Mouse (Mus musculus) spleen, adult 2 months (tissue): ENCODE measurements around the gene Serpina3g. TPM values are rescaled to one million over a fixed set of nuclear protein-coding genes. Genes with fewer than 3 reads are reported as not detected.

Experiments
- DNase-seq, 2 experiments: peaks; one replicate each; pipeline versions ENCODE4 v3.0.0 to v3.0.0-alpha.2; 2012 to 2021; ENCODE audit warnings: low spot score in 2 of 2, low read depth in 1 of 2
- H3K27ac ChIP-seq: fragments of 200-500 bp; 2 replicates; pipeline ENCODE4 v1.5.1; 2012; ENCODE audit warnings: low read length, inconsistent platforms; ENCODE audit not compliant: insufficient read depth
- H3K27me3 ChIP-seq: fragments of 200-500 bp; 2 replicates; pipeline ENCODE4 v1.6.1; 2012; ENCODE audit warnings: mild to moderate bottlenecking, moderate library complexity, low read length, inconsistent platforms; ENCODE audit not compliant: control insufficient read depth, insufficient read depth
- H3K36me3 ChIP-seq: fragments of 200-500 bp; 2 replicates; pipeline ENCODE4 v1.6.1; 2012; ENCODE audit warnings: mild to moderate bottlenecking, low read length, inconsistent platforms; ENCODE audit not compliant: control insufficient read depth, insufficient read depth
- H3K4me1 ChIP-seq: fragments of 200-500 bp; 2 replicates; pipeline ENCODE4 v1.6.1; 2011; ENCODE audit warnings: inconsistent platforms; ENCODE audit not compliant: control insufficient read depth, insufficient read depth, insufficient read length
- H3K4me3 ChIP-seq: fragments of 200-500 bp; 2 replicates; pipeline ENCODE4 v1.5.1; 2011; ENCODE audit warnings: mild to moderate bottlenecking, inconsistent platforms; ENCODE audit not compliant: insufficient read depth, insufficient read length; ENCODE audit errors: extremely low read depth
- CTCF ChIP-seq: fragments of 200-500 bp; IDR thresholded peaks from 2 replicates; pipeline ENCODE4 v1.5.1; 2011; ENCODE audit warnings: mild to moderate bottlenecking, inconsistent platforms; ENCODE audit not compliant: insufficient read depth, insufficient read length, insufficient replicate concordance; ENCODE audit errors: extremely low read depth
- POLR2A ChIP-seq: fragments of 200-500 bp; IDR thresholded peaks from 2 replicates; pipeline ENCODE4 v1.6.1; 2011; ENCODE audit warnings: low read depth, low read length, inconsistent platforms
- WGBS: fragments of 180-500 bp; shearing (Covaris S2); methylation state at CpG from one replicate; pipeline ENCODE4 v1.1.7; 2018; 5-methylcytosine and 5-hydroxymethylcytosine counted together
- polyA plus RNA-seq: library from polyadenylated mRNA; depleted of rRNA; stranded (reverse); fragments of >200 nt; gene quantifications from 2 replicates; pipeline ENCODE4 v1.2.3, GENCODE M21; 2012; rRNA removed

Gene Serpina3g
- 82.5 and 110 TPM in 2 replicates for polyA plus RNA-seq

- DNase-seq: peak in 1 of 2 experiments; percentile 14
- Histone ChIP-seq H3K4me1 (peaks cover 2% of the 10 kb centered on the region; the same call in 1 of the 2 replicates), H3K4me3 (peak within 1 kb of the TSS; percentile 60), H3K27ac (peak within 1 kb of the TSS; percentile 62), H3K36me3 (no peaks in the 10 kb centered on the region), H3K27me3 (no peaks in the 10 kb centered on the region)
- TF ChIP-seq POLR2A (no peak), CTCF (no peak)
- WGBS: 7% methylated on average over 5 of the region's 5 CpGs
Observed at GRCm38 (mm10) chr12:104235915-104236314, at the start of gene Serpina3g. Gene Serpina3g, plus strand, starts transcription at chr12:104236245.

GRCm38 (mm10) chr12:104189246-104189645 is 46.8 kb upstream of the Serpina3g start:
- H3K27ac ChIP-seq: no peak overlapping the region
- no peaks in the 10 kb centered on the region for H3K27me3 ChIP-seq
- TF ChIP-seq POLR2A: no peak
- TF ChIP-seq CTCF: no peak
- H3K4me3 ChIP-seq: no peak overlapping the region
- no peaks in the 10 kb centered on the region for H3K4me1 ChIP-seq
- WGBS: 83% methylated on average over 2 of the region's 2 CpGs
- no peak for DNase-seq
- H3K36me3 ChIP-seq: no peaks in the 10 kb centered on the region

DNA sequence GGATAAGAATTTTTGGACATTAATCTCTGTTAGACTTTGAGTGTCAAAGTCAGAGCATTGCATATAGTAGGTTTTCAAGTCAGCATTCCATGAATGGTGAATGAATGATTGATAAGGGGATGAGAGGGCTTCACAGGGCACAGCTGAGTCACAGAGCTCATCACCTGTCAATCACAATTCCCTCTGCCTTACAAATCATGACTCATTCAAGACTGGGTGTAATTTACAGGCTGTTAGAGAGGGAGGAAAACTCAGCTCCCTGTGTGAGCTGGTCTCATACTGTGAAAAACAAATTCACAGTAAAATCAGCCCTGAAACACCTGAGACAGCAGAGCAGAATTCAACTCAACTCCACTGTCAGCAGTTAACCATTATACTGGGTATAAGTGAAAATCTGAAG is 45.2 kb upstream of the Serpina3g start:
- DNase-seq: no peak
- Histone ChIP-seq H3K27me3 (no peaks in the 10 kb centered on the region), H3K27ac (no peak overlapping the region), H3K36me3 (no peaks in the 10 kb centered on the region), H3K4me3 (no peak overlapping the region), H3K4me1 (no peaks in the 10 kb centered on the region)
- TF ChIP-seq CTCF (no peak), POLR2A (no peak)

DNA sequence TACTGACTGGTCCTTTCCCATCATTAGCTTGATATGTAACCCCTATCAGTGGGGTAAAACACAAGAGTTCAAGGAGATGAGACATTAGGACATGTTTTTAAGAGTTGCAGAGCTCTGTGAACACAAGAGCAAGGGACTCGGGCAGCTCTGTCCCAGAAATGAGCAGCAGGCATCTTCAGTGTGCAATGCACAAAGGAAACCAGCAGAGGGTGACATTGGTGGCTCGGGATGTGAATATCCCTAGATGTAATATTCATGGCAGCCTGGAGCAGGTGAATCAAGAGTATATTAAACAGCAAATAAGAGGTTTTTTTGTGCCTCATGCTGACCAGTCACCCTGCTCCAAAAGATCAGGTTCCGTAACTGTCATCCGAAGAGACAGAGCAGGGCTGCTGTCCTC is 26.9 kb upstream of the Serpina3g start:
- 90% methylated on average over 4 of the region's 4 CpGs for WGBS
- TF ChIP-seq CTCF: no peak
- TF ChIP-seq POLR2A: no peak

GRCm38 (mm10) chr12:104209802-104210201 is 26.2 kb upstream of the Serpina3g start:
- WGBS: 53% methylated on average over 2 of the region's 2 CpGs
- no peaks in the 10 kb centered on the region for H3K36me3 ChIP-seq
- H3K27ac ChIP-seq: no peak overlapping the region
- no peak for TF ChIP-seq CTCF
- TF ChIP-seq POLR2A: no peak
- DNase-seq: no peak
- H3K27me3 ChIP-seq: no peaks in the 10 kb centered on the region
- H3K4me1 ChIP-seq: peaks cover 10% of the 10 kb centered on the region; the same call in 1 of the 2 replicates
- no peak overlapping the region for H3K4me3 ChIP-seq

More for the DNA sequence above, 26.9 kb upstream of the Serpina3g start:
- H3K36me3 ChIP-seq: no peaks in the 10 kb centered on the region
- H3K27me3 ChIP-seq: no peaks in the 10 kb centered on the region
- no peak overlapping the region for H3K27ac ChIP-seq
- no peak for DNase-seq
- H3K4me3 ChIP-seq: no peak overlapping the region
- H3K4me1 ChIP-seq: peaks cover 6% of the 10 kb centered on the region; the same call in 1 of the 2 replicates

GRCm38 (mm10) chr12:104213689-104214444 is 22.2 kb upstream of the Serpina3g start:
- Histone ChIP-seq H3K36me3 (no peaks in the 10 kb centered on the region), H3K27ac (no peak overlapping the region), H3K27me3 (no peaks in the 10 kb centered on the region), H3K4me3 (no peak overlapping the region), H3K4me1 (peaks cover 12% of the 10 kb centered on the region; the same call in 1 of the 2 replicates)
- no peak for DNase-seq
- 46% methylated on average over 2 of the region's 2 CpGs for WGBS
- TF ChIP-seq POLR2A (no peak), CTCF (no peak)

- no peak within 1 kb of the TSS for H3K27ac ChIP-seq
- WGBS: 48% methylated on average over 1 of the region's 1 CpGs
- no peaks in the 10 kb centered on the region for H3K36me3 ChIP-seq
- TF ChIP-seq POLR2A (no peak), CTCF (no peak)
- no peaks in the 10 kb centered on the region for H3K27me3 ChIP-seq
- DNase-seq: no peak
- peaks cover 12% of the 10 kb centered on the region; the same call in 1 of the 2 replicates for H3K4me1 ChIP-seq
- H3K4me3 ChIP-seq: 0 out of 2 replicates have a peak within 1 kb of the TSS, but pooled peaks have one; percentile 2
Observed at GRCm38 (mm10) chr12:104214445-104214753, 21.6 kb upstream of the Serpina3g start, which contains the start of gene Serpina3f. Gene Serpina3f, plus strand, starts transcription at chr12:104214544.
